Mouse (Mus musculus) thymus, postnatal 10 days (tissue): ENCODE data around the gene Pard3b.

Experiments
- DNase-seq, 2 experiments: peaks; one replicate each; pipeline ENCODE4 v3.0.0; 2021; ENCODE audit warnings: low spot score in 2 of 2

The Pard3b gene

GRCm38 (mm10) chr1:61925541-61925940 lies 286.9 kb downstream of the Pard3b start:
- DNase-seq = no peak

- DNase-seq = no peak
Observed at GRCm38 (mm10) chr1:61928131-61928761, 289.6 kb downstream of the Pard3b start.

GRCm38 (mm10) chr1:61933574-61933973 lies 294.9 kb downstream of the Pard3b start:
- no peak for DNase-seq

- DNase-seq = no peak
Observed at GRCm38 (mm10) chr1:61934760-61935159, 296.1 kb downstream of the Pard3b start.

- no peak for DNase-seq
Observed at GRCm38 (mm10) chr1:61939882-61940281, 301.3 kb downstream of the Pard3b start.

GRCm38 (mm10) chr1:61961533-61961932 lies 322.9 kb downstream of the Pard3b start:
- DNase-seq = no peak

GRCm38 (mm10) chr1:61962571-61962970 lies 323.9 kb downstream of the Pard3b start:
- no peak for DNase-seq

- peak in 1 of 2 experiments; percentile 6 for DNase-seq
Observed at GRCm38 (mm10) chr1:61967124-61967523, 328.5 kb downstream of the Pard3b start.

- no peak for DNase-seq
Observed at GRCm38 (mm10) chr1:61967807-61968206, 329.2 kb downstream of the Pard3b start.

- DNase-seq = no peak
Observed at GRCm38 (mm10) chr1:61997711-61998110, 359.1 kb downstream of the Pard3b start.

- DNase-seq = no peak
Observed at GRCm38 (mm10) chr1:62008811-62009210, 370.2 kb downstream of the Pard3b start.

- no peak for DNase-seq
Observed at GRCm38 (mm10) chr1:62011712-62012111, 373.1 kb downstream of the Pard3b start.

- no peak for DNase-seq
Observed at GRCm38 (mm10) chr1:62016536-62017300, 378.1 kb downstream of the Pard3b start.

GRCm38 (mm10) chr1:62018276-62018675 lies 379.7 kb downstream of the Pard3b start:
- no peak for DNase-seq

GRCm38 (mm10) chr1:62019743-62020142 lies 381.1 kb downstream of the Pard3b start:
- no peak for DNase-seq

- no peak for DNase-seq
Observed at GRCm38 (mm10) chr1:62041718-62042117, 403.1 kb downstream of the Pard3b start.

- DNase-seq = no peak
Observed at GRCm38 (mm10) chr1:62048592-62048991, 410.0 kb downstream of the Pard3b start.

- DNase-seq = no peak
Observed at GRCm38 (mm10) chr1:62051186-62051825, 412.7 kb downstream of the Pard3b start.

GRCm38 (mm10) chr1:62053167-62053638 lies 414.6 kb downstream of the Pard3b start:
- DNase-seq = no peak

- no peak for DNase-seq
Observed at GRCm38 (mm10) chr1:62055280-62055679, 416.7 kb downstream of the Pard3b start.

- DNase-seq = no peak
Observed at GRCm38 (mm10) chr1:62070617-62071016, 432.0 kb downstream of the Pard3b start.

- DNase-seq = no peak
Observed at GRCm38 (mm10) chr1:62071139-62071538, 432.5 kb downstream of the Pard3b start.

- DNase-seq = no peak
Observed at GRCm38 (mm10) chr1:62076171-62076570, 437.5 kb downstream of the Pard3b start.
